Comparison of ENCODE assay signal across 23 mouse cellular contexts in the genomic region with DNA sequence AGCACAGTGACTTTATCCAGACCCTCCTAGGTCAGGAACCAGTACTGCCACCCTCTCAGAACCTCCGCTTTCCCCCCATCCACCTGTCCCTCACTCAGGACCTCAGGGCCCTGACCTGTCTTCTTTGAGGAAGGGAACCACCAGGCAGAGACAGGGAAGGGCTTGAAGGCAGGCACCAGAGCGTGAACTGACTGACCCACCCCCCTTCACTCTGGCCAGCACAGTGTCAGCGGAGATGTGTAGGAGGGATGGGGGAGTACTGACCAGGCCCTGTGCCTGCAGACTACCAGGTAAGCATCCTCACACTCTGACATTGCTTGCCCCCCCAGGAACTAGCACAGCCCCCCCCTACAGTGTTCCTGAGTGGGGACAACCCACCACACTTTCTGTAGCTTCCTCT. TPM values are rescaled to one million over a fixed set of nuclear protein-coding genes. Genes with fewer than 3 reads are reported as not detected.
DNase-seq lines count a peak whose midpoint lies in the region; ATAC-seq lines count a peak whose summit lies in the region.
"Had no signal": no experiment of that assay in that cellular context is flagged by ENCODE, and none has a peak within 500 bp of the region (broad histone marks: within the 10 kb centered on the region; RNA-seq: fewer than 3 reads in every experiment).

No protein-coding gene starts in this region.

- no peak overlapping the region for H3K4me2 ChIP-seq in hindbrain, embryonic 11.5 days (replicated peaks; ENCODE audit: low read depth, low read length)
- H3K4me2 ChIP-seq in hindbrain, embryonic 13.5 days = no peak overlapping the region
- no peak overlapping the region for H3K4me2 ChIP-seq in kidney, embryonic 15.5 days
- no peak overlapping the region for H3K4me2 ChIP-seq in midbrain, embryonic 16.5 days (ENCODE audit: low read length)
- H3K4me2 ChIP-seq: embryonic facial prominence, embryonic 13.5 days; forebrain, embryonic 13.5 days; heart, embryonic 11.5 days had no signal

- 80% methylated on average over 3 of the region's 3 CpGs for WGBS in hindbrain, embryonic 11.5 days
- WGBS in hindbrain, embryonic 13.5 days = 57% methylated on average over 3 of the region's 3 CpGs
- WGBS in kidney, embryonic 15.5 days = 44% methylated on average over 3 of the region's 3 CpGs
- WGBS in midbrain, embryonic 10.5 days = 73% methylated on average over 3 of the region's 3 CpGs
- 65% methylated on average over 3 of the region's 3 CpGs for WGBS in midbrain, embryonic 16.5 days

- no peaks in the 10 kb centered on the region for H3K27me3 ChIP-seq in hindbrain, embryonic 11.5 days (ENCODE audit: control insufficient read depth, insufficient read depth, low read length)
- H3K27me3 ChIP-seq in hindbrain, embryonic 13.5 days = peaks cover 9% of the 10 kb centered on the region; the same call in 1 of the 2 replicates
- H3K27me3 ChIP-seq in kidney, embryonic 15.5 days = peaks cover 5% of the 10 kb centered on the region; the same call in 1 of the 2 replicates
- peaks cover 82% of the 10 kb centered on the region for H3K27me3 ChIP-seq in midbrain, embryonic 10.5 days (ENCODE audit: low read depth, poor library complexity, severe bottlenecking)
- no peaks in the 10 kb centered on the region for H3K27me3 ChIP-seq in midbrain, embryonic 16.5 days (ENCODE audit: control insufficient read depth, insufficient read depth, low read depth, low read length)

- no peak for ATAC-seq in hindbrain, embryonic 11.5 days (ENCODE audit: low FRiP score)
- no peak for ATAC-seq in hindbrain, embryonic 13.5 days (ENCODE audit: low FRiP score)
- peak; percentile 81 for ATAC-seq in kidney, embryonic 15.5 days (replicated peaks; ENCODE audit: low FRiP score)
- no peak for ATAC-seq in midbrain, embryonic 16.5 days
- ATAC-seq: CD4-positive, CD25-positive, alpha-beta regulatory T cell, adult 4 months; forebrain, embryonic 13.5 days; forebrain, postnatal 0 days had no signal

- H3K27ac ChIP-seq in hindbrain, embryonic 11.5 days (ENCODE audit: low read depth, low read length) = 0 out of 2 replicates have a peak overlapping the region, but pooled peaks have one; percentile 58
- no peak overlapping the region for H3K27ac ChIP-seq in hindbrain, embryonic 13.5 days
- no peak overlapping the region for H3K27ac ChIP-seq in kidney, embryonic 15.5 days
- peak overlapping the region; percentile 52 for H3K27ac ChIP-seq in midbrain, embryonic 10.5 days (replicated peaks)
- no peak overlapping the region for H3K27ac ChIP-seq in midbrain, embryonic 16.5 days (ENCODE audit: low read length)
- H3K27ac ChIP-seq: embryonic facial prominence, embryonic 10.5 days; embryonic facial prominence, embryonic 13.5 days; forebrain, embryonic 13.5 days; gastrocnemius, adult 2 months had no signal

- H3K9ac ChIP-seq in hindbrain, embryonic 11.5 days (ENCODE audit: low read depth, low read length) = no peak overlapping the region
- no peak overlapping the region for H3K9ac ChIP-seq in hindbrain, embryonic 13.5 days
- no peak overlapping the region for H3K9ac ChIP-seq in kidney, embryonic 15.5 days
- no peak overlapping the region for H3K9ac ChIP-seq in midbrain, embryonic 16.5 days (ENCODE audit: low read depth, low read length)
- H3K9ac ChIP-seq: embryonic facial prominence, embryonic 13.5 days; forebrain, embryonic 13.5 days; forebrain, postnatal 0 days had no signal

- H3K4me3 ChIP-seq in hindbrain, embryonic 11.5 days (ENCODE audit: low read depth, low read length) = no peak overlapping the region
- no peak overlapping the region for H3K4me3 ChIP-seq in hindbrain, embryonic 13.5 days
- H3K4me3 ChIP-seq in kidney, embryonic 15.5 days (replicated peaks) = no peak overlapping the region
- no peak overlapping the region for H3K4me3 ChIP-seq in midbrain, embryonic 10.5 days
- H3K4me3 ChIP-seq in midbrain, embryonic 16.5 days (ENCODE audit: low read depth, low read length) = no peak overlapping the region
- H3K4me3 ChIP-seq: embryonic facial prominence, embryonic 10.5 days; embryonic facial prominence, embryonic 13.5 days; erythroblast, embryonic 14.5 days; forebrain, embryonic 13.5 days; gastrocnemius, adult 2 months had no signal

- no peaks in the 10 kb centered on the region for H3K36me3 ChIP-seq in hindbrain, embryonic 11.5 days (ENCODE audit: control insufficient read depth, insufficient read depth, low read length)
- no peaks in the 10 kb centered on the region for H3K36me3 ChIP-seq in hindbrain, embryonic 13.5 days
- no peaks in the 10 kb centered on the region for H3K36me3 ChIP-seq in kidney, embryonic 15.5 days
- 0 out of 2 replicates have a peak, but pooled peaks cover 3% of the 10 kb centered on the region for H3K36me3 ChIP-seq in midbrain, embryonic 10.5 days
- no peaks in the 10 kb centered on the region for H3K36me3 ChIP-seq in midbrain, embryonic 16.5 days (ENCODE audit: control insufficient read depth, insufficient read depth, low read length)

- DNase-seq in hindbrain, embryonic 11.5 days (ENCODE audit: low spot score) = no peak
- no peak for DNase-seq in kidney, adult 11 months
- no peak for DNase-seq in midbrain, embryonic 10.5 days (ENCODE audit: low spot score)
- DNase-seq: adrenal gland, adult 2 months; adrenal gland, postnatal 14 days; cerebellum, adult 11 months; cerebellum, adult 2 months; cerebellum, adult 9-11 months; cerebellum, postnatal 25 days; embryo, embryonic 11 days; forebrain, postnatal 0 days; gastrocnemius, adult 2 months; gastrocnemius, postnatal 14 days; heart, adult 11 months had no signal

- H3K4me1 ChIP-seq in hindbrain, embryonic 11.5 days (replicated peaks; ENCODE audit: control insufficient read depth, insufficient read depth, low read length) = peaks cover 8% of the 10 kb centered on the region; the same call in 1 of the 2 replicates
- H3K4me1 ChIP-seq in hindbrain, embryonic 13.5 days (replicated peaks) = peaks cover 34% of the 10 kb centered on the region
- H3K4me1 ChIP-seq in kidney, embryonic 15.5 days = peaks cover 28% of the 10 kb centered on the region
- peaks cover 67% of the 10 kb centered on the region for H3K4me1 ChIP-seq in midbrain, embryonic 10.5 days
- no peaks in the 10 kb centered on the region; the same call in 1 of the 2 replicates for H3K4me1 ChIP-seq in midbrain, embryonic 16.5 days (ENCODE audit: control insufficient read depth, insufficient read depth, low read length)

- H3K9me3 ChIP-seq in hindbrain, embryonic 11.5 days (ENCODE audit: control insufficient read depth, low read length) = no peaks in the 10 kb centered on the region
- H3K9me3 ChIP-seq in hindbrain, embryonic 13.5 days = no peaks in the 10 kb centered on the region
- H3K9me3 ChIP-seq in kidney, embryonic 15.5 days (replicated peaks) = no peaks in the 10 kb centered on the region
- H3K9me3 ChIP-seq in midbrain, embryonic 10.5 days (replicated peaks) = no peaks in the 10 kb centered on the region
- H3K9me3 ChIP-seq in midbrain, embryonic 16.5 days (replicated peaks; ENCODE audit: control insufficient read depth, low read length, poor library complexity, severe bottlenecking) = no peaks in the 10 kb centered on the region
- H3K9me3 ChIP-seq: embryonic facial prominence, embryonic 10.5 days; embryonic facial prominence, embryonic 13.5 days; forebrain, embryonic 13.5 days had no signal

RNA-seq across cellular contexts. Expression of gene Etv3, which starts 20.3 kb away (rescaled TPM):
- 7.9 and 8.4 TPM in 2 replicates for polyA plus RNA-seq in hindbrain, embryonic 11.5 days (2014; fragmentation: Nextera tagmentation; extraction: Ambion mirVana)
- 10.1 and 10.9 TPM in 2 replicates for polyA plus RNA-seq in hindbrain, embryonic 13.5 days (2015; fragmentation: Nextera tagmentation; extraction: Ambion mirVana)
- 14.4 and 15.7 TPM in 2 replicates for polyA plus RNA-seq in kidney, embryonic 15.5 days (2015; fragmentation: Nextera tagmentation; extraction: Ambion mirVana)
- 9.8 and 11.8 TPM in 2 replicates for polyA plus RNA-seq in midbrain, embryonic 10.5 days (2016; fragmentation: Nextera tagmentation; extraction: Ambion mirVana)
- polyA plus RNA-seq in midbrain, embryonic 16.5 days (2015; fragmentation: Nextera tagmentation; extraction: Ambion mirVana) = 9.7 and 11.4 TPM in 2 replicates

Comparison
In these comparisons a context has a peak if more than half of its experiments do, and no peak if none do; other contexts are left out.
1. H3K27ac ChIP-seq: peak in hindbrain, embryonic 11.5 days (single experiment) and midbrain, embryonic 10.5 days (single experiment); none in hindbrain, embryonic 13.5 days (single experiment), kidney, embryonic 15.5 days (single experiment) and midbrain, embryonic 16.5 days (single experiment).